Mouse (Mus musculus): ENCODE results near the gene Rbks.
"Not testable (repeated sequence)": the region's sequence is repeated elsewhere in the genome, so short reads cannot be mapped to it uniquely, and the experiment has no call there.

Rbks gene

GRCm38 (mm10) chr5:31680183-31680582, 17.2 kb downstream of the Rbks start:
- in situ Hi-C loops (cut with MboI, MseI), result no loop called here

DNA sequence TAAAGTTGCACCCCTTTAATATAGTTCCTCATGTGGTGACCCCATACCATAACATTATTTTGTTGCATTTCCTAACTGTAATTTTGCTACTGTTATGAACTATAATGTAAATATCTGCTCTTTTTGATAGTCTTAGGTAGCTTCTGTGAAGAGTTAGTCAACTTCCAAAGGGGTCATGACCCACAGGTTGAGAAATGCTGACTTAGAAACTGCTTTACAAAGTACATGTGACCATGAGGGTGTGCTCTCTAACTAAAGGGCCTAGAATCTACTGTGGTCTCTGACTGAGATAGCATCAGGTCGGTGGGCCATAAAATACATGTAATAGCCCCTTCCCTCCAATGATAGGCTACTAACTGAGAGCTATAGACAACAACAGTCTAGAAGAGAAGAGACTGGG, 19.4 kb downstream of the Rbks start:
- in situ Hi-C loops (cut with MboI, MseI), result no loop called here

- in situ Hi-C loops (cut with MboI, MseI), result no loop called here
These were observed 24.0 kb downstream of the Rbks start for GRCm38 (mm10) chr5:31673431-31673830.

DNA sequence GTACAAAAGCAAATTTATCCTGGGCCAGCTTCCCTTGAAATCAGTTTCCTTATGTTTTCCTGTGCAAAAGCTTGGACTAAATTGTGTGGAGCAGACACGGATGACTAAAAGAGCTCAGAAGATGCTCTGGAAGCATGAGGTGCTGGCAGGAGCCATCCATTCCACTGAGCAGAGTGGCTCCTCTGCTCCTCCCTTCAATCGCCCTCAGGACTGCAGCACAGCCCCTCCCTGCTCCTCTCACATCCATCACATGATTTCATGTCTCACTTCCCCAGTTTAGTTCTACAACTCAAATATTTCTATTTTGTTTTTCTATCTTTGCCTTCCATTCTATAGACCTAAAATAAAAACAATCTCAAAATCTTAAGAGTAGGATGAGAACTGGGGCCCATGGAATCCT, 26.3 kb downstream of the Rbks start:
- in situ Hi-C loops (cut with MboI, MseI), result no loop called here

DNA sequence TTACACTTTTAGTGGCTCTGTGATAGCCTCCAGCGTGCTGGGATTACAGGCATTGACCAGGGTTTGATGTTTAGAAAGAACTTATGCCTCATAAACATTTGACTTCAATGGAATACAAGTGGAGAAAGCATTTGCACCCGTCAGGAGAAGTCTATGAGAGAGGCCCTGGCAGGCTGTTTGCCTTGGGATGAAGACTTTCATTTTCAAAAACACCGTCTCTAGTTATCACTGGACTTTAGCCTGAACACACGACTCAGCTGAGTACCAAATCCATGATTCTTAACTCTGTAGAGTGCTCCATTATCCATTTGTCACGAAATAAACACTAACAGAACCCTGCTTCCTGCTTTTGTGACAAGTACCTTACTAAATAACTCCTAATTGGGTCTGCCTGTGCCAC, 27.4 kb downstream of the Rbks start:
- in situ Hi-C loops (cut with MboI, MseI), result no loop called here

GRCm38 (mm10) chr5:31668325-31668968, 29.0 kb downstream of the Rbks start:
- in situ Hi-C loops (cut with MboI, MseI), result no loop called here

DNA sequence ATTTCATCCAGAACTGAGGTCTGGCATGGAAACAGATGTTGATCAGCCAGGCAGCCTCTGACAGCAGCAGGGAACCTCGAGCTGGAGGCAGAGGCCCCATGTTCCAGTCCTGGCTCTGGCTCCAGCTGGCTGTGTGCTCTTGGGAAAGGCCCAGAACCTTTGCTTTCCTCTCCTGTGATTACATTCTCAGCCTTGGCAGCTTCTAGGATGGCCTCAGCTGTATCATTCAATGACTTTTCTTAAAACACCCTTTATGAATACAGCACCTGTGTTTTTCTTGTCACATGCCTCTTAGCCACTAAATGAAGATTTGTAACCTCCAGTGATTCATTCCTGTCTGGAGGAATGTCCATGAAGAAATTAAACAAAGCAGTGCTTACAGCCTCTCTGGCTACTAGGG, 31.3 kb downstream of the Rbks start:
- in situ Hi-C loops (cut with MboI, MseI), result no loop called here

DNA sequence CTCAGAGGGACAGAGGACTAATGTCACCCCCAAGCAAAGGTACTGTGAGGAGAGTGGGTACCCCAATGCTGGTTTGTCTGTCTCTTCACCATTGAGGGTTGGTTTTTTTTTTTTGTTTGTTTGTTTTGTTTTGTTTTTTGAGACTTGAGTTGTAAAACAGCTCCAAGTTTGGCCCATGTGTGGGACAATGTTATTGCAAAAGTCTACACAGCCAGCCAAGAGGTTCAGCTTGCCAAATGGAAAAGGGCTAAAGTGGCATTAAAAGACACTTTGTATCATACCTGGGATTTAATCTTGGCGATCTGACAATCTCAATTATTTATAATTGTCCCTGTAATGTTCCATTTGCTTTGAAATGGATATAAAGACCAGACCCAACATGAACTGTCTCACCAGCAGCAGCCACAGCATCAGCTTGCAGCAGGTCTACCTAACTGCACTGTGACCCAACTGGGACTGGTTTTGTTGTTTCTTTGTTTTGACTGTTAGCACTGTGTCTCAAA, 41.7 kb downstream of the Rbks start:
- in situ Hi-C loops (cut with MboI, MseI), result no loop called here

- in situ Hi-C loops (cut with MboI, MseI), result no loop called here
These were observed 46.7 kb downstream of the Rbks start for GRCm38 (mm10) chr5:31650518-31651288.

DNA sequence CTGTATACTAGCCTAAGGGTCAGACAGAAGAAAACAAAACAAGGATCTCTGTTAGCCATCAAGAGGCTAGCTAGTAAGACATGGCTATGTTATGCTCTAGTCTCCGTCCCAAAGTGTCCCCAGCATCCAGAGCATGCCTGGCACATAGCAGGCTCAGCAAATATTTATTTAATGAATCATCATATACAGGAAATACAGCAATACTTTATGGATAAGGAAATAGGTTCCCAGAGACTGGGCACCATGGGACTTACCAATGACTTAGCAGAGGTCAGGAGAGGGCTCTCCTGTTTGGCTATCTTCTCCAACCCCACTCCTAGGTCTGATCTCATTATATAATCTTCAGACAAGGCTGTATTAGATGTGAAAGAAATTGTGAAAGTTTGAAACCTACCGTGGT, 50.1 kb downstream of the Rbks start:
- in situ Hi-C loops (cut with MboI, MseI), result no loop called here

DNA sequence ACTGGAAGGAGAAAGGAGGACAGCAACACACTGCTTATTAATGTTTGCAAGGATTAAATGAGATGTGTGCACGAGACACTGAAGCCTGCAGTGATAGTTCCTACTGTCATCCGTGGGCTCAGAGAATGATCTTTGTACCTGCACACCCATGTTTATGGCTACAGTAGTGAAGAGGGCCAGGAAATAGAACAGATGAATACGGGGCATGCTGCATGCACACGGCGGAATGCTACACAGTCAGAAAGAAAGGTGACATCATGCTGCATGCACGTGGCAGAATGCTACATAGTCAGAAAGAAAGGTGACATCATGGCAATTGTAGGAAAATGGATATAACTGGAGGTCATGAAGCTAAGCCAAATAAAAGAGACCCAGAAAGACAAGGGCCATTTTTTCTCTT, 50.9 kb downstream of the Rbks start:
- in situ Hi-C loops (cut with MboI, MseI), result no loop called here

DNA sequence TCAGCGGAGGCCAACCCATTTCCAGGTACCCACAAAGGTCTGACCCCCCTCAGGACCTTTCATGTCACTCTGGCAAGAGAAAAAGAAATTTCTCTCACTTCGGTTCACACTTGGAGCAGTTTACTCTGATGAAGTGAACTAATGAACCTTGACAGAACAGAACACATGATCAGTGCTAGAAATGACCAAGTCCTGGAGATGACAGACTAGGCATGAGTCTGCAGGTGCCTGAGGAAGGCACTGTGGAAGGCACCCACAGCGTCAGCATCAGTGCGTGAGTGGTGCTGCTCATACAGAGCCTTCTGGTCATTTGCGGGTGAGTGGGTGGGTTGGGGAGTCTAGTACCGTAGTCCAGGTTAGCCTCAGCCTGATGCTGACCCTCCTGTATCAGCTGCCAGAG, 51.6 kb downstream of the Rbks start:
- in situ Hi-C loops (cut with MboI, MseI), result no loop called here

GRCm38 (mm10) chr5:31644847-31645246, 52.6 kb downstream of the Rbks start:
- in situ Hi-C loops (cut with MboI, MseI), result no loop called here

DNA sequence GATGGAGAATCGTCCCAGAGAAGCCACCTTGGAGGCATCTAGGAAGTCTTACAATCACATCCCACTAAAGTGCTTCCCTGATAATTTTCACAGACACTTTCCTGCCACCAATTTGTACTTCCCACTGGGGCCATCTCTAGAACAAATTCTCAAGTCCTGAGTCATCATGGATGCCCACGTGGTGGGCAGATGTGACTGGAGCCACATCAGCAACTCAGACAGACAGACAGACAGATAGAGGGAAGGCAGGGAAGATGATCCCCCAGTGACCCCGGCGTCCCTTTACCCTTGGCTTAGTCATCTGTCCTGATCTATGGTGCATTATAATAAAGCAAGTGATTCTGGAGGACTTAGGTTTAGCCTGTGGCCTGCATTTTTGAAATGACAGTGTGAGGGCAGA, 53.2 kb downstream of the Rbks start:
- in situ Hi-C loops (cut with MboI, MseI), result no loop called here

DNA sequence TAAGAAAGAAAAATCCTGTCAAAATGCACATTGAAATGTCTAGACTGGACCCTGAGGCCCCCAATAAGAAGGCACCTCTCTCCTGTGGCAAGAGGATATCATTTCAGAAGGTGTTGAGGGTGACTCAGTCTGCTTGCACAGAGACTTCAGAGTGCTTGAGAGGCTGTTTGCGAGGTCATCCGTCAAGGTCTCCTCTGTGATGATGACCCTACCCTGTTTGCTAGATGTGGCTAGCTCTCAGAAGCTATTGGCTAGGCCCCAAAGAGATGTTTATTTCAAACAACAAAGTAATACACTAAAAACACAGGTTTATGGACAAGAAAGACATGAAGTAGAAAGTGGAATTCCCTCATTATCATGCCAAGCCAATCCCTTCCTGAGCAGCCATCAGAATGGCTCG, 55.1 kb downstream of the Rbks start:
- in situ Hi-C loops (cut with MboI, MseI), result no loop called here

GRCm38 (mm10) chr5:31640542-31640941, 56.9 kb downstream of the Rbks start:
- in situ Hi-C loops (cut with MboI, MseI), result no loop called here

GRCm38 (mm10) chr5:31636636-31637253, 60.7 kb downstream of the Rbks start:
- in situ Hi-C loops (cut with MboI, MseI), result no loop called here

DNA sequence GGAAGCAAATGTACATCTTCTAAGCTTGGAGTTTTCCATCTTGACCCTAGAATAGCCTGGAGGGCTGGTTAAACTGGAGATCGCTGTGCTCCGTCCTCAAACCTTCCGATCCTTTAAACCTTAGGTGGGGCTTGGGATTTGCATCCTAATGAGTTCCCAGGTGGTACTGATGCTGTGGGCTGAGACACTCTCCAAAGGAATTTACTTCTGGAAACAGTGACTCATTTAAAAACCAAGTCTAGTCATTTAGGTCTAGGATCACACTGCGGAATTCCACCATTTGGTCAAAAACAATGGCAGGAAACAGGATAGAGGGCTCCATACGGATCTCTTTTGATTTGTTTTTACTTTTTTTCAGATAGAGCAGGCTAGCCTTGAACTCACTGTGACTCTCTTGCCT, 62.7 kb downstream of the Rbks start:
- in situ Hi-C loops (cut with MboI, MseI), result no loop called here

DNA sequence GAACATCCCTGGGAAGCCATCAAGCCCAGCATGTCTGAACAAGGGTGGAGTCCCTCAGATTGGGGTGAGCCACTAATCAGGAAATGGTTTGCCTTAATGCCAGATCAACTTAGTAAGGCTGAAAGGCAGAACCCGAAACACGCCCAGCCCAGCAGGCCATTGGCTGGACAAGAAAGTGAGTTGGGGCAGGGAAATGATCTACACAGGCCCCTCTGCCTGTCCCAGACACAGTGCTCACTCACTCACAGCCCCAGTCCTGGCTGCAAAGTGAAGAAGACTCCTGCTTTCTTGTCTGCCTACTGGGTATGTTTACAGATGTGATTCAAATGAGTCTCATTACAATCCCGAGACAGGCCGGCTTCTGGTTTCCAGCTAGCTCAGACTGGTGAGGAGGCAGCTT, 63.3 kb downstream of the Rbks start:
- in situ Hi-C loops (cut with MboI, MseI), result no loop called here

DNA sequence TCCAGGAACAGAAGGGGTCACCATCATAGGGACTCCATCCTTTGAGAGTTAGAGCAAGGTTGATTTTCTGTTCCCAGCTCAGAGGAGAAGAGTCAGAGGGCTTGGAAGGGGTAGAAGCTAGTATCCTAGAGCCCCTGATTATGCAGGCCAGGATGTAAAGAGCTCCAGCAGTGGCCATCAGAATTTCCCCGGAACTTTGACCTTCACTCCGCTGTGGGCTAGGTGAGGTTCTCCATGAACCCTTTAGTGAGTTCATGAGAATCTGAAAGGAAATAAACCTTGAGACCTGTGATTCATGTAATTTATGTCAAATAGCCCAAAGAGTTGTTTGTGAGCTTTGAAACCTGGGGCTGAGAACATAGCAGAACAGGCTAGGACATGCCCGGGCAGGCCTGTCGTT, 66.3 kb downstream of the Rbks start:
- in situ Hi-C loops (cut with MboI, MseI), result not testable (repeated sequence)

- in situ Hi-C loops (cut with MboI, MseI), result no loop called here
These were observed 67.4 kb downstream of the Rbks start for GRCm38 (mm10) chr5:31630064-31630463.

DNA sequence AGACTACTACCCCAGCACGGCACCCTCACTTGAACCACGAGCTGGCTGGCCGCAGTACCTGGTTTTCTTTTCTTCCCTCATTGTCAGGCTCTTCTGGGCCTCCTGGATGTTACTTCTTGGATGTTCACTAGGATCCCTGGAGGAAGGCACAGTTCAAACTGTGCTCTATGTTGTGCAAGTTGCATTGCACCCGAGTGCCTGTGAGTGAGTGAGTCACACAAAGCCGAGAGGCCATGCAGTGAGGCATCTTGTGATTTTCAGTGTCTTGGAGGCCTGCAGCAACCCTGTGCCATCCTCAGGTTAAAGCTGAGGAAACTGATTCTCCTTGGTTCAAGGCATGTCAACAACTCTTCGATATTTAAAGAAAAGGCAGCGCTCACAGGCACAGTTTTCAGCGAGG, 68.9 kb downstream of the Rbks start:
- in situ Hi-C loops (cut with MboI, MseI), result no loop called here

Measured in T-helper 2 cell (primary cell).